Mouse (Mus musculus): ENCODE measurements around the gene Zp3.

GRCm38 (mm10) chr5:135935176-135935523 is 44.7 kb upstream of the Zp3 start:
- TF ChIP-seq EP300 (IDR thresholded peaks at IDR 0.05; ENCODE audit: low read depth) (no peak), CTCF (IDR thresholded peaks at IDR 0.05; ENCODE audit: low read depth) (no peak)

Measured in liver, embryonic 14.5 days (tissue).